Mouse (Mus musculus): Measurements from ENCODE around the gene Dtx2.

- TF ChIP-seq CTCF (IDR thresholded peaks at IDR 0.05; ENCODE audit: extremely low read depth, insufficient read depth, insufficient read length, insufficient replicate concordance) (no peak), POLR2A (IDR thresholded peaks at IDR 0.05; ENCODE audit: low read depth, low read length) (no peak)
Observed at GRCm38 (mm10) chr5:136049926-136050325, 55.3 kb downstream of the Dtx2 start.

Data from spleen, adult 2 months (tissue).